Mouse (Mus musculus) ZHBTc4 (cell line): Measurements from ENCODE around the gene Gm5485.

ENCODE experiments used
- DNase-seq: peaks from one replicate; pipeline ENCODE4 v3.0.0-alpha.2; 2011; ENCODE audit warnings: low read depth, low spot score

Gene Gm5485

DNA sequence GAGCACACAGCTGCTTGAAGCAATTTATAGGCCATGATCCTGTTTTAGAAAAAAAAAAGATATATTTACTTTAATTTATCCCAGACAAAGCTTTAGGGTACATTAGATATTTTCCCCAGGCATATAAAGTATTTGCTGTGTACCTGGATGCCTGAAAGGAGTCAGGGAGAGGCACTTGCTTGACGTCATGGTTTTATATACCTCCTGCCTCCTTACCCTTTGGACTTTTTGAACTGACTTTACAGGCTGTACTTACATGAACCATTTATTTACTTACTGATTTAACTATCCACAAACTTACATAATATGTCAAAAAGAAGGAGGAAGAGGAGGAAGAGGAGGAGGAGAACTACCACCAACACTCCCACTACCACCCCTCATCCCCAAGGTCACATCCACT is at the start of gene Gm5485:
TSS of gene Gm5485 (minus strand) at position 171 of the 400 bp plus-strand sequence.
- no peak for DNase-seq

DNA sequence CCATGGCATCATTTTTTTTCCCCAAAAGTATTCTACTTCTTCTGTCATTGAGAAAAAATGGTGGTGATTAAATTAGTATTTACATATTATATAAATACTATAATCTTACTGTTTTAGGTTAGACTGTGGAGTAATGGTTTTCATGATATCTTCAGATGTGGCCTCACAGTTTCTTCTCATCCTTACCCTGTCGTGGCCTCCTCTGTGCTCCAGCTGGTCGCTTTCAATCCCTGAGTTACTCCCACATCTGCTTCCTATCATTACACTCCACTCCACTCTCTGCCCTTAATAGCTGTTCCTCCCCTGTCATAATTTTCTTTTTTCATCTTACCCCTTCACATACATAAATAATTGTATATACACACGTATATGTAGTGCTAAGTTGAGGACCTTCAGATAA is 41.0 kb upstream of the Gm5485 start:
- DNase-seq, result no peak

DNA sequence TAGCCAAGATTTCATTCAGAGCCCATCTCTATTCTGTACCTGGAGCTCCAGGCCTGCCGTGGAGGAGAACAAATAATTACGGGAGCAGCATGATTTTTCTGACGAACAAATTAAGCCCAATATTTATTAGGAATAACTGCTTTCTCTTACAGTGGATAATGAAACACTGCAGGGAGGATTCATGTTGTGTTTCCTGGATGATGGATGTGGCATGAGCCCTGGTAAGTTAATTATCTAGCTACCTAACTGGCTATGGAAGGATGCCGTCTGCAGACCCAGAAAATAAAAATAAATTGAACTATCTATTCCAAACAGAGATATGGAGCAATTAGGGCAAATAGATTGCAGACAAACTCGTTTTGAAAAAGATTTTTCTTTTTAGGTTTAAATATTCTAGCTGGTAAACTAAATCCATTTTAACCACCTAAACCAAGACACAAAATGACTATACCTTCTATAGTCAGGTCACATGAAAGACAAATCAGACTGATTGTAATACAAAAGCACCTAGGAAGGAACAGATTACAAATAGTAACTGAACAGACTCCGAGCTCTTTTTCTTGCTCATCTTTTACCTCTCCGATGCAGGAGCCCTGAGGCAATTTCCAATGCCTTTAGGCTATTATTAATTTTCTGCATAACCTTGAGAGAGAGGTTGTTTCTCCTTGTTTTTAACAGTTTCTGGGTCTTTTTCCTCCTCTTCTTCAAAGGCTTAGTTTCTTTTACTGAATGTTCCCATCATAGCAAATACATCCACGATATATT is 34.1 kb upstream of the Gm5485 start:
- DNase-seq, result no peak

DNA sequence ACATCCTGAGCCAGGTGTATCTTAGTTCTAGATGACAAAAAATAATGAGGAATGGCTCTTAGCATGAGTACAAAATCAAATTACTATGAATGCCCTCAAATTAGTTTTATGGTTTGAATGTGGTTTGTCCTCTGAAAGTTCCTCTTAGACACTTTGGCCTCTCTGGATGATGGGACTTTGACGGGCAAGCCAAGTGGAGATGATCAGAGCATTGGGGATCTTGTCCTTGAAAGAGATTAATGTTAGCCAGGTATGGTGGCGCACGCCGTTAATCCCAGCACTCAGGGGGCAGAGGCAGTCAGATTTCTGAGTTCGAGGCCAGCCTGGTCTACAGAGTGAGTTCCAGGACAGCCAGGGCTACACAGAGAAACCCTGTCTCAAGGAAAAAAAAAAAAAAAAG is 32.4 kb upstream of the Gm5485 start:
- no peak for DNase-seq

DNA sequence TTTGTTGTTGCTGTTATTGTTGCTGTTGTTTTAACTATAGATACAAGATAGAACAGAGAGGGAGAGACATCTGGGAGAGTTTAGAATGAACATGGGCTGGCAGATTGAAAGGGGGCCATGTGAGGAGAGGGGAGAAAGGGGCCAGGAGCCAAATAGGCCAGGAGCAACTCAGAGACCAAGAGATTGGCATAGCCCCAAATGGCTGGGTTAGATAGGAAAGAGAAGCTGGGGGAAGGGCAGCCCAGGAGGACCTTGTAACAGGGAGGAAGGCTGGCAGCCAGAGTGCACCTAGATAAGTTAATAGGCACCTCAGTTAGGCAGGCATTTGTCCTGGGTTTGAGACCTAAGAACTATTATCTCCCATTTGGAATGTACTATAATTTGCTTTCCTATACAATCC is 25.3 kb upstream of the Gm5485 start:
- DNase-seq, result no peak

DNA sequence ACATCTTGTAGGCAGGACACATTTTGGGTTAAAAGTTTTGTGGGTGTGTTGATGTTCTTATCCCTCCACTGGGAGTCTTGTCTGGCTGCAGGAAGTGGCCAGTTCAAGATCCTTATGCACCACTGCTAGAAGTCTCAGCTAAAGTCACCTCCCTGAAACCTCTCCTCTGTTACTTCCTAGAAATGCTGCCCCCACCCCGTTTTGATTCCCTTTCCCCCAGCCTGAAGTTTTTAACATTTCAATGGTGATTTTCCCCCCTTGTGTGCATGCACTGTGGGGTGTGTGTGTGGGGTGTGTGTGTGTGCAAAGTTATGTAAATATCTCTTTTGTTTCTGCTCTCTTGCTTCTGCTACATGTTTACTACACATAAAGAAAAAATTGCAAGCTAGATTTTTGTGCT is 23.2 kb upstream of the Gm5485 start:
- peak; percentile 34 for DNase-seq

DNA sequence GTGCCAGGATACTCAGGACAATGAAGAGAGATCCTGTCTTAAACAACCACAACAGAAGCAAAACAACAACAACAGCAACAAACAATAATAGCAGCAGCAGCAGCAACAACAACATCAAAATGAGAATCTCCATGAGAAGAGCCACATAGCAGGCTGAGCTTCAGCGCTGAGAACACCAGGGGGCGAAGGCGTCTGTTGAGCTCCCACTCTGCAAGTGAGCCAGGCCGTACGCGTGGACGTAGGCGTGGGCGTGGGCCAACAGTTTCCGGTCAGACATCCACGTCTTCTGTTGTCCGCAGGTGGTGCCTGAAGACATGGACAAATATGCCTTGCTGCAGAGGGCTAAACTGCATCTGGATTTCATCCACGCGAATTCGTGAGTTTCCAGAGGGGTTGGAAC is 18.8 kb upstream of the Gm5485 start, which contains the start of gene Morc1:
TSS of gene Morc1 (plus strand) at position 211 of the 400 bp plus-strand sequence.
- DNase-seq, result peak; percentile 85

DNA sequence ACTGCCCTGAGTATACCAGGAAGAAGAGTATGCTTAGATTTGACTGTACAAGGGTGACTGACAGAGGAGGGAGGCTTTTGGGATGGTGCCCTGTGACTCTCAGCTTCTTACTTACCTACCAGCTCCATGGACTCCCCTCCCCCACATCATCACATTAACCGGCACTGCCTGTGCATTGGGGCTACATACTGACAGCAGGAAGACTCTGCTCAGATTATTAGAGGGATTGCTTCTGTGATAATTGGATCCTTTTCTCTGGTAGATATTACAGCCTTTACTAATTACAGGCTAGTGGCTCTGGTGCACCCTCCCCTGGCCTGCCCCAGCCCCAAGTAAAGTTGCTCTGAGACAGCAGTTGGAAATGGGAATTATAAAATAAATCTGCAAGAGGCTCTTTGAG is 17.2 kb upstream of the Gm5485 start:
- no peak for DNase-seq

DNA sequence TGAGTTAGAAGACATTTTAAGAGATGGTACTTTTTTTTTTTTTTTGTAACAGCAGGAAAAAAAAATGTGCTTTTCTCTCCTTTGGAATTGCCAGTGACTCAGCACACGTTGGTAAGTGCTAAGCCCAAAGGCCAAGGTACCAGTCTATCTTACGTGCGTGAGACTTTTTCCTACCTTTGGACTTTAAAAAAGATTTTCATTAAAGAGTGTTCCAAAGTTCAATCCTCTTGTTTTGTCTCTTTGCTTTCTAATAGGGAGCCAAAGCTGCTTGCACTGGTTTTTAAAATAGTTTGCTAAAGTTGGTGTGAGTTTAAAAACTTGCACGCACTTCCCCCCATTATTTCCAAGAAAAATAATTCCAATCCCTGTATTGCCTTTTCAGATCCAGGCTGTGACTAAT is 11.9 kb upstream of the Gm5485 start:
- DNase-seq, result no peak

DNA sequence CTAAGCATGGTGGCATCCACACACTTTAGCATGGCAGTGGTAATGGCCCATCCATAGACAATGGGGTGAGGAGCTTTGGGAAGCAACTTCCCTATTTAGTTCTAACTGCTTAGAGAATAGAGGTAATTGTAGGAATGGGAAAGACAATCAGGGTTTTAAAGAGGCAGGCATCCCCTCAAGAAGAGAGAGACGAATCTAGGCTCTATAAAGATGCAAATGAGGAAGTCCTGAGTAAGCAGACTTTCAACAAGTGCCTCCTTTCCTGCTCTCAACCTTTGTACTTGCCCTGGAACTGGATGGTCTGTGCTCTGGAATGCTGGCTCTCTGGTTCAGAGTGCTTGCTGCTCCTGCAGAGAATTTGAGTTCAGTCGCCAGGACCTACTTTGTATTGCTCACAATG is 10.3 kb upstream of the Gm5485 start:
- DNase-seq, result peak; percentile 82

DNA sequence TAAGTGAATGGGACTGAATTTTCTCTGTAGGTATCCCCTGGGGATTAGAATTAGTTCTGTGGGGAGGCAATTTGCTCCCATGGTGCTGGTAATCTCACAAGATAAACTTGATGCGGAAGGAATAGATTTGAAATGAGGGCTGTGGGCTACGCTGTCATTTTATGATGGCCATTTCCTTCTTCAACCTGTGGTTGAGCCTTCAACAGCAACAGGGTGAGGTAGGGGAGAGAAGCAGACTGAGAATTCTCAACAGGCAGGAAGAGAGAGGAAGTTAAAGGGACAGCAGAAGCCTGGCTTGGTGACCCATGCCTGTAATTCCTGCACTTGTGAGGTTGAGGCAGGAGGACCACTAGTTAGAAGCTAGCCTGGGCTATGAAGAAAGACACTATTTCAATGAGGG is 6.8 kb upstream of the Gm5485 start:
- no peak for DNase-seq

DNA sequence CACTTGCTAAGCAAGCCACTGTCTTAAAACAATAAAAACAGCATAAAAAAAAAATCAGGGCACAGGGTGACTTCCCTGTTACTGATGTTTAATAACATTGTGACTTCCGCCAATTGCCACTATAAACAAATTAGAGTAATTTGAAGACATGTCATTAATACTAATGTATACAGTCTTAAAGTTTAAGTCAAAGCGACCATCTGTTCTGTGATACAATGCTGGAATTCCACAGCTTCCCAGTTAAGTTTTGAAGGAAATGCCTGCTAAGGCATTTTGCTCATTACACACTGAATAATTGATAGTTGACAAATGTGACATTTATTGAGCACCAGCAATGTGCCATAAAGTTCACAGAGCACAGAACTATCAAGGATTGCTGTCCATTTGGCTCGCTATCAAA is 6.3 kb upstream of the Gm5485 start:
- no peak for DNase-seq

DNA sequence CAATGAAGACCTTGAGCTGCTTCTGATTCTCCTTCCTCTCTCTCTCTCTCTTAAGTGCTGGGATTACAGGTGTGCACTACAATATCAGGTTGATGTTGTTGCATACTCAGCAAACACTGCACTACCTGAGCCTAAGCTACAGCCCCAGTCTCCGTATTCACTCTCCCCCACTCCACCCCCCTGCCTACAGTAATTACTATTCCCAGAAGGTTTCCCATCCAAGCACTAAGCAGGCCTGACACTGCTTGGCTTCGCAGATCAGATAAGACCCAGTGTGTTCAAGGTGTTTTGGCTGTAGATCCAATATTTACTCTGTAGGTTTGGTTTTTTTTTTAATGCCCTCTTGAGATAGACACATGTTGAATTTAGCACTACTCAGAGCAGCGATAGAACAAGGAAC is 2.1 kb downstream of the Gm5485 start:
- no peak for DNase-seq

DNA sequence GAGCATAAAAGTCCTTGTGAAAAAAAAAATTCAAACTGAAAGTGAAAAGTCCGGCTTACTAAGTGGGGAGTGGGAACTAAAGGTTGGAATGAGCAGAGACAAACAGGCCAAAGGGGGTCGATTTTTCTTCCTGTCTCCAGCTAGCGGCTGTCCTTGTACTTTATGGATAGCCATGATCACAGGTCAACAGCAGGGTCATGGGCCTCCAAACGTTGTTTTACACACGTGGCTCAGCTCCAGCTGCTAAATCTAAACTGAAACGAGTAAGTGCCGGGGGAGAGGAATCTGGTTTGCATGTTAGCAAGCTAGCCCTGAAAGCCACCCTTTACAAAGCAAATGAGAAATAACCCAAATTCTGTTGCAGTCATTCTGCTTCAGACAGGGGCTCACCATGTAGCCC is 2.6 kb downstream of the Gm5485 start:
- no peak for DNase-seq

DNA sequence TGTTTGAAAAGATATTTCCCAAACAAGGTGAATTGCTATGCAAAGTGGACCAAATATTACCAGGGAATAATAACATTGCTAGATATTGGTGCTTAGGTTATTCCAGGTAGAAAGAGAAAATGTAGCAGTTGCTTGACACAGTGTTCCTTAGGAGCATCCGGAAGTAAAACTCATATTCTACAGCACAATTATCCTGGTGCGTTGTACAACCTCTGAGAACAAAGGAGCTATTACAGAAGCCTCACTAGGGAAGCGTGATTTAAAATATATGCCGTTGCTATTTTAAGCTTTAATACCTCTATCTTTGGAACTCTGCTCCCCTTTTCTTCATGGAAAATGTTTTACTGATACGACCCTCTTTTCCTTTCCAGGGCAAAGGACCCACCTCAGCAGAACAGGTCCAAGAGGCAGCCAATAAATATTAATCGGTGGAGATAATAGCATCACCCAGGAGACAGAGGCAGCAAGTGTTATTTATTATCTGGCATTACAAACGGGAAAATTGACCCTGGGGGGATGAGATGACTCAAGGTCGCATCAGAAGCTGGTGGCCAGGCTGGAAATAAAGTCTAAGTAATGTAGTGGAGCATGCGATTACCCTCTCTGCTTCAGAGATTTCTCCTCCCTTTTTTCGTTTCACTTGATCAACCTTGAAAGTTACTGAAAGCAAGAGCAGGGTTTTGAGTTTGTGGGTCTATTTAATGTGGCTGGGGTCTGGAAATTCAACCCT is 6.4 kb downstream of the Gm5485 start:
- DNase-seq, result no peak

DNA sequence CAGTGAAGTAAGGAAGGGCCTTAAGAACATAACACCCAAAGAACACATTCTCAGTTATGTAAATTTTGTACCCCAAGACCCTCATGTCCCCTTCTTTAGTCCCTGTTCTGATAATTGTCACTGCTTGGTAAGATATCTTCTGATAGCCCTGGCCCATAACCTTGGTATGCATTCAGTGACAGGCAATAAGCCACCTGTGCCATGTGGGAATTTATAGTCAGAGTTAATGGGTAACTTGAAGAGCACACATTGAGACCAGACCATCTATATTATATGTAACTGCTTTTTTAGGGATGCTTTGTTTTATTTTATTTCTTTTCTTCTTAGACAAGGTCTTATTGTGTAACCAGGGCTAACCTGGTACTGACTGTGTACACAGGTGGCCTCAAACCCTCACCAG is 8.2 kb downstream of the Gm5485 start:
- DNase-seq, result no peak

DNA sequence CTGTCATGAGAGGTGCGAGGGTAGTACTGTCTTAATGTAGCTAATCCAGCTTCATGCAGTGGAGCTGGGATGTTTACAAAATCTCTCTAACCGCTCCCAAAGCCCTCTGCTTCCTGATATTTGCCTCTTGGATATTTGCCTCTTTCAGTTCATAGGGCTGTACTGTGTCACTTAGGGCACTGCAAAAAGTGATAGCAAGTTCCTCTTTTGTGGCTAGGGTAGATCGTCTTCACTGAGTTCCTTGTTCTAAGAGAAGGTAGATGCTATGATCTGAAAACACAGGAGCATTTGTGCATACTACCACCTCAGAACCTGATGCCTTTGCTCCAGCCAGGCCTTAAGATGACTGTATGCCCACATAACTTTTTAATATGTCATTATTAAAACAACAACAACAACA is 8.8 kb downstream of the Gm5485 start:
- DNase-seq, result no peak

DNA sequence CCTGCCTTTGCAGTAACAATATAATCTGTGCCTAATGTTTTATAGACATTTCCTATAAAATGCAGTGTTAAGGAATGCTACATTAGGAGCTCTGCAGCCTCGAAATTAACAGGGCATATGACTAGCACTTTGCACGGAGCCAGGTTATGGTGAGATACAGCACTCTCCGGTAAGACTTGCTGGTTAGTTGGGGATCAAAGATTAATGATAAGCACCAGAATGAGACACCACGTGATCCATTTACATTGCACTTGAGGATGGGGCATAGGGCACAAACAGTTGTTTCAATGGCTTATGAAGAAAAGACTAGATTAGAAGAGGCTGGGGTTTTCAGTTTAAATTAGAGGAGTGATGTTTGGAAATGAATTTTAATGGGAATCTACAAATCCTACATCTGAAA is 9.3 kb downstream of the Gm5485 start:
- DNase-seq, result no peak

DNA sequence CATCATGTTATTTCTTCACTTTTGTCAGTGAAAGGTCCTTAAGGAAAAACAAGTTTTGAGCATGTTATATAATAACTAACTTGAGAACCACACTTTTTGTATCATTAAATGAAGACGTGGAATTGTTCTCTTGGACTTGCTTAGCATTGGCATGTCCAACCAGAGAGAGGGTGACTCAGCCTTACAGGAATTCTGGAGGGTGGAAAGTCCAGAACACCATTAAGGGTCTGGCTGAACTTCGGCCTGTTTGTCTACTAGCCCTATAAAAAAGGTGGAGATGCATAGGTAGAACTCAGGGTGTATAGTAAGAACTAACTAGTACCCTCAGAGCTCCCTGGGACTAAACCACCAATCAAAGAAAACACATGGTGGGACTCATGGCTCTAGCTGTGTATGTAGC is 16.9 kb downstream of the Gm5485 start:
- DNase-seq, result no peak

DNA sequence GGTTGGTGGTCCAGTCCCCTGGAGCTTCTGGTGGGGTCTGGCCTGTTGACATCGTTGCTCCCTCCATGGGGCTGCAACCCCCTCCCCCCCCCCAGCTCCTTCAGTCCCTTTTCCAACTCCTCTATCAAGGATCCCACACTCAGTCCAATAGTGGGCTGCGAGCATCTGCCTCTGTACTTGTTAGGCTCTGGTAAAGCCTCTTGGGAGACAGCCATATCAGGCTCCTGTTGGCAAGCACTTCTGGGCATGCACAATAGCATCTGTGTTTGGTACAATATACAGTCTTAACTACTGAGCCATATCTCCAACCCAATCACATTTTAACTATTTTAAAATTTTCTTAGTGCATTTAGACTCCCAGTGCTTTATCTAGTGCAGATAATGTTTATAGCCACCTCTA is 25.2 kb downstream of the Gm5485 start:
- no peak for DNase-seq

DNA sequence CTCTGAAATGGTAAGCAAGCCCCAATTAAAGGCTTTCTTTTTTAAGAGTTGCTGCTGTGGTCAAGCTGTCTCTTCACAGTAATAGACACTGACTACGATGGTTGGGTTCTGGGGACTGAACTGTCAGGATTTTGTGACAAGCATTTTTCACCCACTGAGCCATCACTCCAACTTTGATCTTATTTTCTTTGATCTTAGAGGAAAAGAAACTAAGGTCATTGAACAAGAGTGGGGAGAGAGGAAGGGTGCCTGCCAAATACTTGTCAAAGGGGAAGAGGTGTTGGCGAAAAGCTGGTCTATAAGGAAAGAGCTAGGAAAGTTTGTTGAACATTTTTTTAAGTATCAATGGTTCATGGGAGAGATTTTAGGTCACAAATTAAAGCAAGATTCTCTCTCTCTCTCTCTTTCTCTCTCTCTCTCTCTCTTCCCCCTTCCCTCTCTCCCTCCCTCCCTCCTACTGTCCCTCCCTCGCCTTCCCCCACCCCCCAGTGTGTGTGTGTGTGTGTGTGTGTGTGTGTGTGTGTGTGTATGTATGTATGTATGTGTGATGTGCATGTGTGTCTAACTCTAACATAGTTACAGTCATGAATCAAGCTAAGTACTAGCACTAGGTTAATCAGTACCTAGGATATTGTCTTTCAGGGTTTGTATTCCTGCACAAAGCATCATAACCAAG is 28.5 kb downstream of the Gm5485 start:
- no peak for DNase-seq

DNA sequence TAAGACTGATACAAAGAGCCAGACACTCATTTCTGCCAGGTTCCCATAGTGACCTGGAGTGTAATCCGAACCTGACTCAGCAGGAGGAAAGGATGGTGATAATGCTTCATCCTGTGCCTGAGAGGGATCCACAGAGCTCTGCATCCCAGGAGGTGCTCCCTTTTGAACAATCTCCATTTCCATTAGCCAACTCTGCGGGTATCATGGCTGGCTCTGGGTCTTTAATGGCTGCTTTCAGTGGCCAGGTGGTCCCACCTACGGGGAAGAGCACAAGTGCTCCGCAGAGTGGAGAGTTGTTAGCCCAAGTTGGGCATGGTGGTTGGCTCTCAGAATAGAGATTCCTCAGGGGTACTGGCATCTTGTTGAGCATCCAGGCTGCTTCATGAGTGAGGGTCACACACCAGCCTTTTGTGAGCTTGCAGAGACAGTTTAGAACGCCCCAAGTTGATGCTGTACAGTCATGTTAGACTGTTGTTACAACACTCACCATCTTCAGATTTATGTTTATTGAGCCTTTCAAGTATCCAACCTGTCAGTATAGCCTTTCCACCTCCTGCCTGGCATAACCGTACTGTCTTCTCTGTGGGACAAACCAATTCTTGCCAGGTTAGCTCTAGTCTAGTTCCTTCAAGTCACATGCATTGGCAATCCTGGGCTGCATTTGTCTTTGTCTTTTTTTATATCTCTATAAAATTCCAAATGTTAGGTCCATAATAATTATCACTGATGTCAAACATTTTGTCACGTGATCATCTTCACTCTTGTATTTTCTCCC is 38.3 kb downstream of the Gm5485 start:
- no peak for DNase-seq
